In genomic region chr11:65358908-65359307, GRCm38 (mm10) we compare ENCODE assay signal across 26 mouse cellular contexts.
A peak's percentile ranks its signal among the peaks of the same experiment; 100 is the strongest.
DNase-seq lines count a peak whose midpoint lies in the region; ATAC-seq lines count a peak whose summit lies in the region.
"Had no signal": no experiment of that assay in that cellular context is flagged by ENCODE, and none has a peak within 500 bp of the region (broad histone marks: within the 10 kb centered on the region; RNA-seq: fewer than 3 reads in every experiment).

No protein-coding gene starts in this region.

- no peak for ATAC-seq in heart, embryonic 11.5 days (replicated peaks; ENCODE audit: insufficient number of reproducible peaks, low FRiP score, low TSS enrichment)
- no peak; the same call in 1 of the 2 replicates for ATAC-seq in heart, embryonic 16.5 days (replicated peaks; ENCODE audit: extremely low read depth, insufficient read depth, low FRiP score)
- ATAC-seq: forebrain, embryonic 16.5 days; intestine, embryonic 16.5 days; midbrain, embryonic 13.5 days had no signal

- no peak for DNase-seq in heart, adult 9 months (ENCODE audit: low spot score in 2 of 2)
- peak; percentile 11 to 13 for DNase-seq in left cerebral cortex, postnatal 14 days (ENCODE audit: low spot score in 2 of 2)
- no peak for DNase-seq in left cerebral cortex, postnatal 36 days (ENCODE audit: low spot score in 2 of 2)
- peak; percentile 35 for DNase-seq in heart, postnatal 4 days
- DNase-seq: adrenal gland, postnatal 25 days; B cell, adult 2 months; cerebellum, adult 18-20 months; gastrocnemius, postnatal 14 days; kidney, adult 8-10 months; kidney, postnatal 4 days; layer of hippocampus, postnatal 36 days; liver; lung, adult 2 months; lung, postnatal 10 days had no signal

- H3K9ac ChIP-seq in heart, embryonic 11.5 days (ENCODE audit: low read depth, low read length), result no peak overlapping the region
- 0 out of 2 replicates have a peak overlapping the region, but pooled peaks have one; percentile 30 for H3K9ac ChIP-seq in heart, embryonic 16.5 days (ENCODE audit: low read length)
- H3K9ac ChIP-seq: embryonic facial prominence, embryonic 13.5 days; hindbrain, embryonic 13.5 days; liver, embryonic 14.5 days; midbrain, embryonic 13.5 days; neural tube, embryonic 13.5 days had no signal

- 37% methylated on average over 8 of the region's 8 CpGs for WGBS in heart, embryonic 11.5 days (ENCODE audit: insufficient replicate concordance)
- 28% methylated on average over 8 of the region's 8 CpGs for WGBS in heart, embryonic 16.5 days

- H3K4me3 ChIP-seq in heart, embryonic 11.5 days (ENCODE audit: low read depth, low read length), result no peak overlapping the region
- no peak overlapping the region for H3K4me3 ChIP-seq in heart, embryonic 16.5 days (ENCODE audit: low read length)
- H3K4me3 ChIP-seq: embryonic facial prominence, embryonic 13.5 days; forebrain, embryonic 10.5 days; hindbrain, embryonic 13.5 days; midbrain, embryonic 13.5 days; neural tube, embryonic 13.5 days had no signal

- no peaks in the 10 kb centered on the region for H3K36me3 ChIP-seq in heart, embryonic 11.5 days (ENCODE audit: control insufficient read depth, insufficient read depth, low read length)
- H3K36me3 ChIP-seq in heart, embryonic 16.5 days (ENCODE audit: control insufficient read depth, insufficient read depth), result no peaks in the 10 kb centered on the region
- H3K36me3 ChIP-seq: embryonic facial prominence, embryonic 13.5 days; forebrain, embryonic 10.5 days; hindbrain, embryonic 13.5 days; midbrain, embryonic 13.5 days; neural tube, embryonic 13.5 days had no signal

- no peaks in the 10 kb centered on the region for H3K9me3 ChIP-seq in heart, embryonic 11.5 days (replicated peaks; ENCODE audit: control insufficient read depth, low read length)
- no peaks in the 10 kb centered on the region for H3K9me3 ChIP-seq in heart, embryonic 16.5 days (replicated peaks; ENCODE audit: control insufficient read depth, low read length)
- H3K9me3 ChIP-seq: embryonic facial prominence, embryonic 13.5 days; forebrain, embryonic 10.5 days; hindbrain, embryonic 13.5 days; midbrain, embryonic 13.5 days; neural tube, embryonic 13.5 days had no signal

- peaks cover 19% of the 10 kb centered on the region for H3K4me1 ChIP-seq in heart, embryonic 11.5 days (ENCODE audit: control insufficient read depth, insufficient read depth, low read length)
- H3K4me1 ChIP-seq in heart, embryonic 16.5 days (ENCODE audit: control insufficient read depth, insufficient read depth, low read length), result peaks cover 14% of the 10 kb centered on the region
- H3K4me1 ChIP-seq: hindbrain, embryonic 13.5 days; midbrain, embryonic 13.5 days; neural tube, embryonic 13.5 days had no signal

- intact Hi-C loops in left cerebral cortex, postnatal 14 days (cut with DNase I), result no loop called here
- intact Hi-C loops in left cerebral cortex, postnatal 36 days (cut with DNase I), result no loop called here

- no peaks in the 10 kb centered on the region for H3K27me3 ChIP-seq in heart, embryonic 11.5 days (ENCODE audit: control insufficient read depth, insufficient read depth, low read length)
- H3K27me3 ChIP-seq in heart, embryonic 16.5 days (ENCODE audit: control insufficient read depth, insufficient read depth, low read length), result no peaks in the 10 kb centered on the region
- H3K27me3 ChIP-seq: hindbrain, embryonic 13.5 days; midbrain, embryonic 13.5 days; neural tube, embryonic 13.5 days had no signal

- peak overlapping the region; percentile 57 for H3K27ac ChIP-seq in heart, embryonic 11.5 days (ENCODE audit: low read depth, low read length)
- H3K27ac ChIP-seq in heart, embryonic 16.5 days (ENCODE audit: low read length), result peak overlapping the region; percentile 17
- H3K27ac ChIP-seq: embryonic facial prominence, embryonic 13.5 days; forebrain, embryonic 10.5 days; hindbrain, embryonic 13.5 days; kidney, postnatal 0 days; liver, embryonic 14.5 days; macrophage; midbrain, embryonic 13.5 days; neural tube, embryonic 13.5 days had no signal

- H3K4me2 ChIP-seq in heart, embryonic 11.5 days, result no peak overlapping the region
- H3K4me2 ChIP-seq in heart, embryonic 16.5 days (ENCODE audit: low read depth, low read length), result no peak overlapping the region; the same call in 1 of the 2 replicates
- H3K4me2 ChIP-seq: embryonic facial prominence, embryonic 13.5 days; hindbrain, embryonic 13.5 days; midbrain, embryonic 13.5 days; neural tube, embryonic 13.5 days had no signal

Comparison
In these comparisons a context has a peak if more than half of its experiments do, and no peak if none do; other contexts are left out.
1. DNase-seq: peak in left cerebral cortex, postnatal 14 days (2 of 2) and heart, postnatal 4 days (single experiment); none in heart, adult 9 months (0 of 2) and left cerebral cortex, postnatal 36 days (0 of 2).